Mouse (Mus musculus): ENCODE data around the gene Def6. TPM values are rescaled to one million over a fixed set of nuclear protein-coding genes. Genes with fewer than 3 reads are reported as not detected.

Def6 gene
- polyA plus RNA-seq, 1 experiment from 2014 or later = 2.9 TPM

DNA sequence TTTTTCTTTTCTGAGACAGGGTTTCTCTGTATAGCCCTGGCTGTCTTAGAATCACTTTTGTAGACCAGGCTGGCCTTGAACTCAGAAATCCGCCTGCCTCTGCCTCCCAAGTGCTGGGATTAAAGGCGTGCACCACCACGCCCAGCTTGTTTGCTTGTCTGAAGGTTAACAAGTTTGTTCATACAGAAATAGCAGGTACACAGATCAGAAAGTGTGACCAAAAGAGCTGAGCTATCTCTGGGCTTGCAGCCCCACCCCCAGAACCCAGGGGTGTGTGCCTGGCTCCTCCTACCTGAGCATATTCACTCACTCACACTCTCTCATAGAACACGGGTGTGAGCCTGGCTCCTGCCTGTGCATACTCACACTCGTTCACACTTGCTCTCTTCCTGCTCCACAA, 59.7 kb downstream of the Def6 start:
- ATAC-seq (ENCODE audit: low FRiP score) = no peak
- no peaks in the 10 kb centered on the region for H3K27me3 ChIP-seq (ENCODE audit: control insufficient read depth, insufficient read depth, low read length)
- H3K9me3 ChIP-seq (ENCODE audit: control insufficient read depth, low read length) = no peaks in the 10 kb centered on the region
- H3K4me1 ChIP-seq (replicated peaks; ENCODE audit: control insufficient read depth, insufficient read depth, low read length) = no peaks in the 10 kb centered on the region
- WGBS = 92% methylated on average over 5 of the region's 5 CpGs
- H3K9ac ChIP-seq (ENCODE audit: low read depth, low read length) = no peak overlapping the region
- H3K4me2 ChIP-seq (replicated peaks; ENCODE audit: low read depth, low read length) = no peak overlapping the region
- no peak overlapping the region for H3K4me3 ChIP-seq (ENCODE audit: low read depth, low read length)
- H3K27ac ChIP-seq (ENCODE audit: low read depth, low read length) = no peak overlapping the region
- DNase-seq (ENCODE audit: low spot score) = no peak
- no peaks in the 10 kb centered on the region for H3K36me3 ChIP-seq (ENCODE audit: control insufficient read depth, insufficient read depth, low read length)

DNA sequence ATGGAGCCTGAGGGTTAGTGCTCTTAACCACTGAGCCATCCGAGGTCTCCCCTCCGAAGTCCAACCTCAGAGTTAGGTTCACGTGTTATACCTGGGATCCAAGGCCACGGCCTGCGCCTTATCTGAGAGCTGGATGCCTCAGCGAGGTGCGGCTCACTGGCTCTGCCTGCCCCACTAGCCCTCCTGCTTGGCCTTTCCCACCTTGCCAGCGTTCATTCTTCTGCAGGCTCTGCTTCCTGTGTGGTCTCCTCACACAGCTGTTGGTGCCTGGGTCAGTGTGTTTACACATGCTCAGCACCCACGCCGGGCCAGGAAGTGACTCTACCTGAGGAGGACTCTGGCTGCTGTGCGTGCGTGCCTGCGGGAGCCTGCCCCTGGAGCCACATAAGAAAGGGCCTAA, 62.6 kb downstream of the Def6 start:
- H3K36me3 ChIP-seq (ENCODE audit: control insufficient read depth, insufficient read depth, low read length) = no peaks in the 10 kb centered on the region
- ATAC-seq (ENCODE audit: low FRiP score) (no peak), DNase-seq (ENCODE audit: low spot score) (no peak)
- H3K27ac ChIP-seq (ENCODE audit: low read depth, low read length) = no peak overlapping the region
- H3K4me1 ChIP-seq (replicated peaks; ENCODE audit: control insufficient read depth, insufficient read depth, low read length) = no peaks in the 10 kb centered on the region
- no peak overlapping the region for H3K9ac ChIP-seq (ENCODE audit: low read depth, low read length)
- no peak overlapping the region for H3K4me3 ChIP-seq (ENCODE audit: low read depth, low read length)
- 80% methylated on average over 13 of the region's 13 CpGs for WGBS
- H3K9me3 ChIP-seq (ENCODE audit: control insufficient read depth, low read length) = no peaks in the 10 kb centered on the region
- no peak overlapping the region for H3K4me2 ChIP-seq (replicated peaks; ENCODE audit: low read depth, low read length)
- H3K27me3 ChIP-seq (ENCODE audit: control insufficient read depth, insufficient read depth, low read length) = no peaks in the 10 kb centered on the region

DNA sequence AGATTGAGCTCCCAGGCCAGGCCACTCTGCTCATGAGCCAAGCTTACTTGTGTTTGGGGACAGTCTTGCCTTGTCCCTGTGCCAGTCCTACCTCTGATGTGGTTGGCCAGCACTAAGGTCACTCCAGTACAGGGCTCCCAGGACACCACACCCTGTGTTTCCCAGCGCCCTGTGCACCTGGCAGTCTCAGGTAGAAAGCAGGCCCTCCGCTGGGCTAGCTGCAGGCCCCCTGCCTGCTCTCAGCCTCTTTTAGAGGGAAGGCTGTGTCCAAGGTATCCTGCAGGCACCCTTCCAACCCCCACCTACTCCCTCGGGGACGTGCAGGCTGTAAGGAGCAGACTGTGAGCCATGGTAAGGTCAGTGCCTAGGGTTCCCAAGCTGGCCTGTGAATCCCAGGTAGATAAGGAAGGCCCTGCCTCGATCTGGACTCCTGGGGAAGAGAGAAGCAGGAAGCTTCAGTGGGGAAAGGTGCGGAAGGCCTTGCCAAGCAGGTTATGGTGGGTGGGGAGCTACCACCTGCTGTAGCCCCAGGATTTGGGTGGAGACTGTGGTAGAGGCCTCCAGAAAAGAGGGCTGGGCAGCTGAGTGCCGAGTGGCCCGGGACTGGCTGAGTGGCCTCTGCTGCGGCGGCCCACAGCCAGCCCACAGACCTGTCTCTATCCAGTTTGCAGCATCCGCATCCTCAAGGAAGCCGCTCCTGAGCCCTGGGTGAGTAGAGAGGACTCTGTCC, 64.1 kb downstream of the Def6 start:
- 79% methylated on average over 12 of the region's 12 CpGs for WGBS
- Histone ChIP-seq H3K9ac (ENCODE audit: low read depth, low read length) (0 out of 2 replicates have a peak overlapping the region, but pooled peaks have one; percentile 11), H3K27me3 (ENCODE audit: control insufficient read depth, insufficient read depth, low read length) (no peaks in the 10 kb centered on the region), H3K9me3 (ENCODE audit: control insufficient read depth, low read length) (no peaks in the 10 kb centered on the region), H3K27ac (ENCODE audit: low read depth, low read length) (no peak overlapping the region), H3K4me1 (replicated peaks; ENCODE audit: control insufficient read depth, insufficient read depth, low read length) (no peaks in the 10 kb centered on the region), H3K36me3 (ENCODE audit: control insufficient read depth, insufficient read depth, low read length) (no peaks in the 10 kb centered on the region), H3K4me2 (replicated peaks; ENCODE audit: low read depth, low read length) (no peak overlapping the region), H3K4me3 (ENCODE audit: low read depth, low read length) (no peak overlapping the region)
- ATAC-seq (ENCODE audit: low FRiP score) (no peak), DNase-seq (ENCODE audit: low spot score) (no peak)

DNA sequence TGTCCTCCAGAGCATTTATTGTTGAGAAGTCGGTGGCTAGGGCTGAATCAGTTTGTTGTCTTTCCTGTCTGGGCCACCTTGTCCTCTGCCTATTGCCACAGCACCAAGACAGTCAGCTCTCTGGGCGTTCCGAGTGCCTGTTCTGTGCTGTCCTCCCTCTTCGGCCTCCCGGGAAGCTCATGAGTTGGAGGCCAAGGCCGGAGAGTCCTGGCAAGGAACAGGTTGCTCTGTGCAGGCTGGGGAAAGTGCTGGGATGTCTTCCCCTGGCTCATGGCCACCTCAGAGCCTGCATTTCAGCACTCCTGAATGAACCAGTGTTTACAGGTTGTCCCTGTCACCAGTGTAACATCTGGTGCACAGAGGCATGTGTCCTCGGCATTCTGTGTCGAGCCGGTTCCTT, 64.7 kb downstream of the Def6 start:
- H3K9ac ChIP-seq (ENCODE audit: low read depth, low read length) = no peak overlapping the region
- H3K27me3 ChIP-seq (ENCODE audit: control insufficient read depth, insufficient read depth, low read length) = no peaks in the 10 kb centered on the region
- no peak overlapping the region for H3K4me2 ChIP-seq (replicated peaks; ENCODE audit: low read depth, low read length)
- ATAC-seq (ENCODE audit: low FRiP score) = no peak
- no peak overlapping the region for H3K27ac ChIP-seq (ENCODE audit: low read depth, low read length)
- no peaks in the 10 kb centered on the region for H3K36me3 ChIP-seq (ENCODE audit: control insufficient read depth, insufficient read depth, low read length)
- 82% methylated on average over 9 of the region's 9 CpGs for WGBS
- DNase-seq (ENCODE audit: low spot score) = no peak
- H3K4me3 ChIP-seq (ENCODE audit: low read depth, low read length) = no peak overlapping the region
- no peaks in the 10 kb centered on the region for H3K9me3 ChIP-seq (ENCODE audit: control insufficient read depth, low read length)
- no peaks in the 10 kb centered on the region for H3K4me1 ChIP-seq (replicated peaks; ENCODE audit: control insufficient read depth, insufficient read depth, low read length)

DNA sequence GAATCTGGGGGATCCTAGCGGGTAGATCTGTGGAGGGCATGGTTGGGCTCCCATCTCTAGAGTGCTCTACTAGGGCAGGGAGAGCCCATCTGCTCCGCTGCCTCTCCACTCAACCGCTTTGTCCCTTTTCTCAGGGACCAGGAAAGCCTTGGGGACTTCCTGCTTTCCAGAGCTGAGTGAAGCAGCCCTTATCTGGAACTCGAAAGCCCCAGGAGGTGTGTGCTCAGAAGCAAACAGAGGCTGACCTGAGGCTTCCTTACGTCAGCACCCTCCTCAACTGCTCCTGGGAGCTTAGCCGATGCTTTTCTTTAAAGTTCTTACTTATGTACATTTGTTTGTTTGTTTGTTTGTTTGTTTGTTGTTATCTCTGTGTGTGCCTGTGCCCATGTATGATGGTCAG, 65.3 kb downstream of the Def6 start:
- Histone ChIP-seq H3K9me3 (ENCODE audit: control insufficient read depth, low read length) (no peaks in the 10 kb centered on the region), H3K27me3 (ENCODE audit: control insufficient read depth, insufficient read depth, low read length) (no peaks in the 10 kb centered on the region), H3K27ac (ENCODE audit: low read depth, low read length) (no peak overlapping the region), H3K4me1 (replicated peaks; ENCODE audit: control insufficient read depth, insufficient read depth, low read length) (no peaks in the 10 kb centered on the region), H3K9ac (ENCODE audit: low read depth, low read length) (no peak overlapping the region), H3K36me3 (ENCODE audit: control insufficient read depth, insufficient read depth, low read length) (no peaks in the 10 kb centered on the region), H3K4me3 (ENCODE audit: low read depth, low read length) (no peak overlapping the region), H3K4me2 (replicated peaks; ENCODE audit: low read depth, low read length) (no peak overlapping the region)
- ATAC-seq (ENCODE audit: low FRiP score) (no peak), DNase-seq (ENCODE audit: low spot score) (no peak)
- WGBS = 79% methylated on average over 6 of the region's 6 CpGs

DNA sequence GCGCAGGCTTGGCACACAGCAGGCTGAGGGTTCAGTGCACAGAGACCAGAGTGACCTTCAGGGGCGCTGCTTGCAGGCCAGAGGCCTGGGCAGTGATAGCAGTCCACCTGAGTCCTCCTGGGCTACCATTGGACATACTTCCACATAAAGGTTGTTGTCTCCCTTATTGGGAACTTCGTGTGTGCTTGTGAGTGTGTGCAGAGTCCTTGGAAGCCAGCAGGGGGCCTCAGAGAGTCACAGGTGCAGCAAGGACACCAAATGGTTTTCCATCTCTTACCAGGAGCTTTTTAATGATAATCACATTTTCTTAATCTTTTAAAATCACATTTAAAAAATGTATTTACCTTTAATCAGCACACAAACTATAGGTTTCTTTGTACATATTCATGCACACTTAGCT, 67.2 kb downstream of the Def6 start:
- H3K9ac ChIP-seq (ENCODE audit: low read depth, low read length) = no peak overlapping the region
- no peak overlapping the region for H3K4me2 ChIP-seq (replicated peaks; ENCODE audit: low read depth, low read length)
- WGBS = 79% methylated on average over 3 of the region's 3 CpGs
- H3K27me3 ChIP-seq (ENCODE audit: control insufficient read depth, insufficient read depth, low read length) = no peaks in the 10 kb centered on the region
- DNase-seq (ENCODE audit: low spot score) (no peak), ATAC-seq (ENCODE audit: low FRiP score) (no peak)
- H3K4me3 ChIP-seq (ENCODE audit: low read depth, low read length) = no peak overlapping the region
- no peak overlapping the region for H3K27ac ChIP-seq (ENCODE audit: low read depth, low read length)
- H3K36me3 ChIP-seq (ENCODE audit: control insufficient read depth, insufficient read depth, low read length) = no peaks in the 10 kb centered on the region
- H3K9me3 ChIP-seq (ENCODE audit: control insufficient read depth, low read length) = no peaks in the 10 kb centered on the region
- no peaks in the 10 kb centered on the region; the same call in 1 of the 2 replicates for H3K4me1 ChIP-seq (replicated peaks; ENCODE audit: control insufficient read depth, insufficient read depth, low read length)

DNA sequence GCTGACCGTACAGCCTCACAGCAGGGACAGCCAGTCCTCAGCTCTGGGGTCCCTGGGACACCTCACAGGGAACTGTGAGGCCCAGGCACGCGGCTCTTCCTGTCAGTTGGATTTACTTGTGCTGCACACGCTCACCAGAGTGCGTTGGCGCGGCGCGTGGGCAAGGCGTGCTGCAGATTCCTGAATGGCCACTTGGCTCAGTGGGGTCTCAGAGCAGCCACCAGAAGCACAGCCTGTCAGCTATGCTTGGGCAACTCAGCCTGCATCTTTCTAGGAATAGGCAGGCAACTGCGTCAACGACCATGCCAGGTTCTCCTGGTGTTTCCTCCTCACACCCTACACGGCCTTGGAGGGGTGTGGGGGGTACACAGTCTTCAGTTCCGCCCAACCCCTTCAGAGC, 69.6 kb downstream of the Def6 start:
- Histone ChIP-seq H3K27ac (ENCODE audit: low read depth, low read length) (no peak overlapping the region), H3K36me3 (ENCODE audit: control insufficient read depth, insufficient read depth, low read length) (no peaks in the 10 kb centered on the region), H3K4me1 (replicated peaks; ENCODE audit: control insufficient read depth, insufficient read depth, low read length) (peaks cover 7% of the 10 kb centered on the region), H3K4me3 (ENCODE audit: low read depth, low read length) (no peak overlapping the region), H3K4me2 (replicated peaks; ENCODE audit: low read depth, low read length) (no peak overlapping the region), H3K9ac (ENCODE audit: low read depth, low read length) (no peak overlapping the region), H3K27me3 (ENCODE audit: control insufficient read depth, insufficient read depth, low read length) (no peaks in the 10 kb centered on the region), H3K9me3 (ENCODE audit: control insufficient read depth, low read length) (no peaks in the 10 kb centered on the region)
- DNase-seq (ENCODE audit: low spot score) (no peak), ATAC-seq (ENCODE audit: low FRiP score) (no peak)
- 87% methylated on average over 14 of the region's 14 CpGs for WGBS

DNA sequence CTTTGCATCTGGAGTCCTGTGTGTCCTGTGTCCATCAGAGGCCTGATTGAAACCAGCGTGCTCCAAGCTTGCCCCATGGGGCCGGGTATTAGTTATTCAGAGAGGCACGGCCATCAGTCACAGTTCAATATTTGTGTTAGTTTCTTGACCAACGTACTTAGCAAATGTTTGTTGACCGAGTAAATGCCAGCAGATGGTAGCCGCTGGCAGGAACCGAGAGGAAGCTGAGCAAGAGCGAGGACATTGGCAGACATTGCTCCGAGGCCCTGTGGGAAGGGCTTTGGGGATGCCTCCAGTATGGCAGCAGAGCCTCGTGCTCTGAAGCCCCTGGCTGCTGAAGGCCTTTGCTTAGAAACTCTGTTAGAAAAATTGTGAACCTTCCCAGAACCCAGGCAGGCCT, 70.1 kb downstream of the Def6 start:
- Histone ChIP-seq H3K27me3 (ENCODE audit: control insufficient read depth, insufficient read depth, low read length) (no peaks in the 10 kb centered on the region), H3K4me1 (replicated peaks; ENCODE audit: control insufficient read depth, insufficient read depth, low read length) (peaks cover 7% of the 10 kb centered on the region), H3K4me2 (replicated peaks; ENCODE audit: low read depth, low read length) (no peak overlapping the region), H3K9ac (ENCODE audit: low read depth, low read length) (no peak overlapping the region), H3K36me3 (ENCODE audit: control insufficient read depth, insufficient read depth, low read length) (no peaks in the 10 kb centered on the region), H3K9me3 (ENCODE audit: control insufficient read depth, low read length) (no peaks in the 10 kb centered on the region), H3K27ac (ENCODE audit: low read depth, low read length) (no peak overlapping the region), H3K4me3 (ENCODE audit: low read depth, low read length) (no peak overlapping the region)
- DNase-seq (ENCODE audit: low spot score) (no peak), ATAC-seq (ENCODE audit: low FRiP score) (no peak)
- 72% methylated on average over 10 of the region's 10 CpGs for WGBS

DNA sequence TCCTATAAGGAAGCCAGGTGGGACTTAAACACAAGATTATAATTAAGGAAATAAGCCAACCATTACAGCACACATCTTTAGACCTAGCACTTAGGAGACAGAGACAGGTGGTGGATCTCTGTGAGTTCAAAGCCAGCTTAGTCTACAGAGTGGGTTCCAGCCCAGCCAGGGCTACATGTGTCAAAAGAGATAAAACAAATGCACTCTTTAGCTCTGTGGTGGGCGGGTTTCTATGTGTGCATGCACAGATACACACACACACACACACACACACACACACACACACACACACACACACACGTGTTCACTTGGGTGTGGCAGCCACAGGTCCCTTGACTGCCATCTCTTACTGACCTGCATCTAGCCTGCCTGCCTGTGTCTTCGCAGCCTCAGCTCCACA, 70.6 kb downstream of the Def6 start:
- Histone ChIP-seq H3K27ac (ENCODE audit: low read depth, low read length) (no peak overlapping the region), H3K9ac (ENCODE audit: low read depth, low read length) (no peak overlapping the region), H3K9me3 (ENCODE audit: control insufficient read depth, low read length) (no peaks in the 10 kb centered on the region), H3K4me2 (replicated peaks; ENCODE audit: low read depth, low read length) (no peak overlapping the region), H3K4me1 (replicated peaks; ENCODE audit: control insufficient read depth, insufficient read depth, low read length) (peaks cover 7% of the 10 kb centered on the region), H3K4me3 (ENCODE audit: low read depth, low read length) (no peak overlapping the region), H3K27me3 (ENCODE audit: control insufficient read depth, insufficient read depth, low read length) (no peaks in the 10 kb centered on the region), H3K36me3 (ENCODE audit: control insufficient read depth, insufficient read depth, low read length) (no peaks in the 10 kb centered on the region)
- DNase-seq (ENCODE audit: low spot score) (no peak), ATAC-seq (ENCODE audit: low FRiP score) (no peak)
- 80% methylated on average over 3 of the region's 3 CpGs for WGBS
